Mouse (Mus musculus) bone marrow macrophage, adult 2 months (primary cell): Measurements from ENCODE around the gene H2-K1.

ENCODE experiments used
- CTCF ChIP-seq: IDR thresholded peaks from 2 replicates; pipeline ENCODE4 v1.5.1; 2012; ENCODE audit warnings: low read depth, mild to moderate bottlenecking, low read length, moderate library complexity
- POLR2A ChIP-seq: IDR thresholded peaks from 2 replicates; pipeline ENCODE4 v1.6.1; 2012; ENCODE audit warnings: mild to moderate bottlenecking, low read depth, low read length, borderline replicate concordance

DNA sequence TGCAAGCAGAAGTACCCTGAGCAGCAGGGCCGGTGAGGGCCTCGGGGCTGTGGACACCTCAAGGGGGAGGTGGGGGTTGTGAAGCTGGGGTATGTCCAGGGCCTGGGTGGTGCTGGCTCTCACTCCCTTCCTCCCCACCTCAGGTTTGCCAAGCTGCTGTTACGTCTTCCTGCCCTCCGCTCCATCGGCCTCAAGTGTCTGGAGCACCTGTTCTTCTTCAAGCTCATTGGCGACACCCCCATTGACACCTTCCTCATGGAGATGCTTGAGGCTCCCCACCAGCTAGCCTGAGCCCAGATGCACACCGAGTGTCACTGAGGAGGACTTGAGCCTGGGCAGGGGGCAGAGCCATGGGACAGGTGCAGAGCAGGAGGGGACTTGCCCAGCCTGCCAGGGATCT, 37.1 kb upstream of the H2-K1 start:
- TF ChIP-seq POLR2A = no peak
- TF ChIP-seq CTCF = no peak
